Mouse (Mus musculus) CD4-positive, CD25-positive, alpha-beta regulatory T cell, adult 4 months (primary cell): Measurements from ENCODE around the gene Tedc1. TPM values are rescaled to one million over a fixed set of nuclear protein-coding genes. Genes with fewer than 3 reads are reported as not detected.
A peak's percentile ranks its signal among the peaks of the same experiment; 100 is the strongest.

Source experiments
- ATAC-seq: one replicate; pipeline ENCODE4 v1.8.0; 2017
- polyA plus RNA-seq, 2 experiments: library from polyadenylated mRNA; unstranded; fragments of 100-300 nt; shearing (Covaris generic); gene quantifications; one replicate each; pipeline ENCODE4 v1.2.1; 2017

Gene Tedc1
- polyA plus RNA-seq: 1 to 10 TPM; 1.5 to 3.3 TPM

DNA sequence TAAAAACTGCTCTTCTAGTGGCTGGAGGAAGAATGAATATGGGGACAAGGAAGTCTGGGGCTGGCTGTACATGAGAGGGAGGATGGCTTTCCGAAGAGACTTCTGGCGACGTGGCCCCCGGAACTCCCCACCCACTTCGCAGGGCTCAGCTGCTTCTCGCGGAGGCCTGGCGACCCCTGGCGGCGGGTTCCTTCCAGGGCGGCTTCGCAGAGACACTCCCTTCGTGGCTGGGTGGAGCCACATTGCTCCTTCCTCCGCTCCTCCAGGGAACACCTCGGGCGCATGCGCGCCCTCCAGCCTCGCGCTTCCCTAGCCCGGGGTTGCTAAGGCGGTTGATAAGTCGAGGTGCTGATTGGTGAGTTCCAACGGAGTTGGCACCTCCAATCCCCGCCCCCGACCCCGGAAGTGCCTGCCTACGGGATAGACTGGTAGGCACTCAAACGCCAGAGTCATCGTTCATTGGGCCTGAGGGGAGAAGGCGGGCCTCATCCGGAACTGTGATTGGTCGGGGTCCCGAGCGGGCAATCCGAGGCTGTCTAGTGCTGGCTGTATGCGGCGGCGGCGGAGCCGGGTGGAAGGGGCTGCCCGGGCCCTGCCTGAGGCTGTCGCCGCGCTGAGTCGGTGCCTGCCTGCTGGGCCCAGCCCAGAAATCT lies at the start of gene Tedc1:
Gene Tedc1 (plus strand): TSS at position 535 of the 653 bp plus-strand sequence.
- peak; percentile 83 for ATAC-seq

DNA sequence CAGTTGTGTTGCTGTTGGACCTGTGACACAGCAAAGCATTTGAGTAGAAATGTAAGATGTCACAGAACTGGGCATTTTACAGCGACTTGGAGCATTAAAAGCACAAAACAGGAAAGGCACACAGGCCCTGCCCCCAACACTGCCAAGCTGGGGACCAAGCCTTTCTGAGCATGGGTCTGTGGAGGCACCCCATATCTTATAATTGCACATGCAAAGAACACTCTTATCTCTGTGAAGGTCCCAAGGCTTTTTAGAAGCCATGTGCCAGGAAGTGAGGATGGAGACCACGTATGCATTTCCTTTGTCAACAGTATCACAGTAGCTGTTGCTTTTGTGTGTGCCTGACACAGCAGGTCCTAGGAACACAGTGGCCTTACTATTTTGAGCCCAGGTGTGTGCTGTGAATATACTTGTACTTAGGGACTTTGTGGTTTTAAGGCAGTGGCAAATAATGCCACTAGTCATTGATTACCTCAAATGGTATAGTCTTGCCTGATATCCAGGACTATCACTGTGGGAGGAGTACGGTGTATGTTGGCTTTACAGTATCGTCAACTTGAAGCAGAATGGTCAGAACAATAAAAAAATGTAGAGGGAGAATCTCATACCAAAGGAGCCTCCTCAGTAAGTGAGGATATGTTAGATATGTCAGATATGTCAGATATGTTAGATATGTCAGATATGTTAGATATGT lies 48.6 kb upstream of the Tedc1 start:
- ATAC-seq: peak; percentile 32

DNA sequence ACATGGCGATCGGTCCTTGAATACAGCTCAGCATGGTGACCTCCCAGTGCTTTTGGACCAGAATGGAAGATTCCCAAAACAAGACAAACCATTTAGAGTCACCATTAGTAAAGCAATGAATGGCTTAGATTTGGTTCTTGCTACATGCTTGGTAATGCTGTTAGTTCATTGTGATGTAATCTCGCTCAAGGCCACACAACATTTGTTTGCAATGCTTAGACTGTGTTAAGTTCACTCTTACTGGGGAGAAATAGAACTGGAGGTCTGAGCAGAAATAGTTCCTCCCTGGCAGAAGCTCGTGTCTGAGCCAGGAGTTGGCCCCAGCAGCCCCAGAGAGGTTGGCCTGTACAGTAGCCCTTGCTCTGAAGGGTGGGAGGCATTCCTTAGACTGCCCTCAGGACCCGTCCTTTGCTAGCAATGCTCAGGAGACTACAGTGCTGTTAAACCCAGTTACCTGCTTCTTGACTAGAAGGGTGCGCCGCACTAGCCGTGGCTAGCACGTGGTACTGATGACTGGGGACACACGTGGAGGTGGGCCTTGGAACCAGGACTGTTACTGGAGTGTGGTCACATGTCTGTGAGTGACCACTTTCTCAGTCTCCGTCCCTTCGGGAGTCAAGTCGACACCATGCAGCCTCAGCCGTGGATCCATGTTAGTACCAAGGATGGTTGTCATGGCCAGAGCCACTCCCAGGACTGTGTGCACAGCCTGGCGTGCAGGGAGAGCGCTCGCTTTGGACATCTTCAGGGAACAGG lies 47.5 kb upstream of the Tedc1 start:
- no peak for ATAC-seq

DNA sequence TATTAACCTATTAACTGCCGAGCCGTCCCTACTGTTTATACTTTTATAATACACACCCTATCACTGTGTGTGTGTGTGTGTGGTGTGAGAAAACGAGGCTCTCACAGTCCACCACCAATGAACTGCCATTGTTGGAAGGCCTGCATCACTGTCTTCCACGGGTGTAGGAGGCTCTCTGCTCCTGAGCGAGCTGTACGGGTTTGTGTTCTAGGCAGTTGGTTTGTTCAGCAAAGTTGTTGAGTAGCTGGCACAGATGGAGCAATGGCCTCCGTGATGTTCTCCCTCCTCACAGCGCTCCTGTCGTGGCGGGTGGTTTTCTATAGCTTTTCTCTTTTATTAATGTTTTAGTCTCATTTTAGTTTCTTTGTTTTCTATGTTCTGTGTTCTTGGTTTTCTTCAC lies 46.4 kb upstream of the Tedc1 start:
- no peak for ATAC-seq

DNA sequence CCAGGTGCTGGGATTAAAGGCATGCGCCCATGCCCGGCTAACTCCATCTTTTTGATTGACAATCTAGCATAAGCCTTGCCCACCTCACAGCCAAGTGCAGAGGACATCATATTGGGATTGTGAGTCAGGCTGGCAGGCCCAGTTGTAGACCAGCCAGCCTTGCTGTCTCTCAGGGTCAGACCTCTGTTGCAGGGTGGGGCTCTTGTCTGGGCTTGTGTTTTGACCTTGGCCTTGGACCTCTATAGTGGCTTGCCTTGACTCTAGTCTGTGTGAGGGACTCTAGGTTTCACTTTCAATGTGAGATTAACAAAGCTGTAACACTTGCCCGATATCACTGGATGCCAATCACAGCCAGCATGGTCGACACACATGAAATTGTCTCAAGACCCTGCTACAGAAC lies 42.1 kb upstream of the Tedc1 start:
- ATAC-seq: no peak

DNA sequence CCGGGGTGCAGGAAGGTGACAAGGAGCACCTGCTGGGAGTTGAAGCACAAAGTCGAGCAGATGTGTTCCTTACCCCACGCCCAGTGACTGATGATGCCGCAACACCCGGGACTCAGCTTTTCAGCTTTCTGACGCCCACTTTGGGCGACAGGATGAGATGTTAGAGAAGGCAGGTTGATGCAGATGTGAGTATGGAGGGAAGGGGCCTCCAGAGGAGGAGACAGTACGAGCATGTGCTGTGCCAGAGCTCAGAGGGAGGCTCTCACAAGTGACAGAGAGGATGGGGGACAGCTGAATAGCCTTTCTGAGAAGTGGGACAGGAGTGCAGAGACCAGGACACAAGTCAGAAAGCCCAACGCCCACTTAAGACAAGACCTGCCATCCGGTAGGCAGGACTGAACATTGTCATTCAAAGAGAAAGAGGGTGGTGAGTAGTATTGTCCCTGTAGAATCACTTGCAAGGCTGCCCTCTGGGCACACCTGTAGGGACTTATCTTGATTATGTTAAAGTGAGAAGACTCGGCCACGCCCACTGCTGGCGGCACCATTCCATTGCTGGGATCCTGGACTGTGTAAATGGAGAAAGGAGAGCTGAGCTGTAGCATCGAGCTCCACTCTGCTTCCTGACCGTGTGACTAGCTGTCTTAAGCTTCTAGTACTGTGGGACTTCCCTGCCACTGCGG lies 41.2 kb upstream of the Tedc1 start:
- ATAC-seq: no peak

DNA sequence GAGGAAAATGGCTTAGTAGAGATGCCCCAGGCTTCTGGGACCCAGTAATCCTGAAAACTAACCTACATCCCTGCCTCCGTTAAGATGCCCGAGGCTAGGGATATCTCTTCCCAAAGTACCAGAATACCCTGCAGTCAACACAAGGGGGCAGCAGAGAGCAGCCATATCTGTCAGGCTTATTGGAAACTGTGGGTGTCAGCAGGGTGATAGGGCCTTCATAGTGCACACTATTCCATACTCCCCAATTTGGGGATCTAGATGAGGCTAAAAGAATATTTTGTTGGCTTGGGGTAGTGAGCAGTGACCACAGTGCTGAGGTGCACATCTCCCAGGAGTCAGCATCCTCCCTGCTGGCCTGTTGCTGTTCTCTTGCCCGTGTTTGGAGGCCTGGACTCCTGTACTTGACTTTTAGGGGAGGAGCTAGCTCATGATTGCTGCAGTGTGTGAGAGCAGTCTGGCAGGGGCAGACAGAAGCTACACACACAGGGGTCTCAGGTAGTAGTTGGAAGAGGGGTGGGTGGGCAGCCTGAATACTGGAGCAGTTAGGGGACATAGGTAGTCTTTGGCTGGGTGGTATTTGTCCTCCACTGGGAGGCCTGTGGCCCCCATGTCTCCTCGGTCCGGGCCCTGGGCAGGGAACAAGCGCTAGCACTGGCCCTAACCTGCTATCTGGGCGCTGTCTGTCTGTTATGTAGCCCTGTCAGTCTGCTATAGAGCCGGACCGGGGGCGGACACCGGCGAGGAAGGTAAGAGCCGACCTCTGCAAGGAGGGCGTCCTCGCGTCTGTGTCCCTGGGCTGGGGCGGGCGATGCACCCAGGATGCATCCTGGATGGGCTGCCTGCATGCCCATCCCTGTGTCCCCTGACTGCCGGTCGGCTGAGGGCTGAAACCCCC lies 36.5 kb upstream of the Tedc1 start:
- ATAC-seq: peak; percentile 83

DNA sequence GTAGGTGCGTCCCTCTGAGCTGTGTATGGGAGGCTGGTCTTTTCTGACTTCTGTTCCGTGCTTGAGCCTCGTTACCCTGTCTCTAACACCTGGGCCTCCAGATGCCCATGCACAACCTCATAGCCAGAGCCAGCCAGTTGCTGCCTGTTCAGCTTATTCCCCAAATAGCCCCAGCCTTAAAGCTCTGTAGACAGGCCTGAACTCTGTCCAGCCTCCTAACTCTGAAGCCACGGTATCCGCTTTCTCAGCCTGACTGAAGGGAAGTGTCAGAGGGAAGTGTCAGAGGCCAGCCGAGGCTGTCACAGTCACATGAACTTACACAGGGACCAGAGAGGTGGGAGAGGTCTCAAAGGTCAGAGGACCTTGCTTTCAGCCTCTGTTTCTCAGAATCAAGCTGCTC lies 31.5 kb upstream of the Tedc1 start:
- no peak for ATAC-seq

DNA sequence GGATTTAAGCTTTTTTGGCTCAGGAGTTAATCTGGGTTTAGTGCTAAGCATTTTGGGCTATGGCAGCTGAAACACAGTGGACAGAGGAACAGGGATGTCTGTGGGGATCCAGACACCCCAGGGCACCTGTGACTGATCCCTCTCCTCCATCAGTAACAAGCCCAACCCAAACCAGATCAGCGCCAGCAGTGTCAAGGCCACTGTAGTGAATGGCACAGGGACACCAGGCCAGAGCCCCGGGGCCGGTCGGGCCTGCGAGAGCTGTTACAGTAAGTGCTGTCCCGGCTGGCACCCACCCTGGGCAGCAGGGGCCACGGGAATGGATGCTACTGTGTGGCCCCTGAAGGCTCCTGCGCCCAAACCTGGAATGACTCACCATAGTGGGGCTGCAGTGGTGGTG lies 25.5 kb upstream of the Tedc1 start:
- ATAC-seq: no peak

DNA sequence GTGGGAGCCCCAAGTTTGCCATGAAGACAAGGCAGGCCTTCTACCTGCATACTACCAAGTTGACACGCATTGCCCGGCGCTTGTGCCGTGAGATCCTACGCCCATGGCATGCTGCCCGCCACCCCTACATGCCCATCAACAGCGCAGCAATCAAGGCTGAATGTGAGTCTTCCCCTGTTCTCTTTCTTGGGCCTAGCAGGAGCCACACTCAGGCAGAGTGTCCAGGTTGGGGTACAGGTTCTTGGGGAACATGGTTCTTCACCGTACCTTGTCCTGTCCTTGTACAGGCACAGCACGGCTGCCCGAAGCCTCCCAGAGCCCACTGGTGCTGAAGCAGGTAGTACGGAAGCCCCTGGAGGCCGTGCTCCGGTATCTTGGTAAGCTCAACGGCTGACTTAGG lies 24.6 kb upstream of the Tedc1 start:
- no peak for ATAC-seq

DNA sequence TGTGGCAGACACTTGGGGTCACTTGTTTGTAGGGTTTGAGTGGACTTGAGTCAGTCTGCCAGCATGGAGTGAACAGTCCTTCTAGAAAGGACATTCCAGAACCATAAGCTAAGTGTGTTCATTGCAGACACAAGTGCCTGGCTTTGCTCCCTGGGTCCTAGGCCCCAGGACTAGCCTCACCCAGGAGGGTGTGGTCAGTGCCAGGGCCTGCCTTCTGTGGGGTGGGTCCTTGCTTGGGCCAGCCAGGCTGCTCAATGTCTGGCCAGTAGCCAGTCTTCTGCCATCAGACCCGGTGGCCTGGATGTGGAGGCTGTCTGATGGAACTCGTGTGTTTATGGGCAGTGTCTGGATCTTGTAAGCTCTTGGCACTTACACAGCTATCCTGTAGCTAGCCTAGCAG lies 23.7 kb upstream of the Tedc1 start:
- ATAC-seq: no peak

DNA sequence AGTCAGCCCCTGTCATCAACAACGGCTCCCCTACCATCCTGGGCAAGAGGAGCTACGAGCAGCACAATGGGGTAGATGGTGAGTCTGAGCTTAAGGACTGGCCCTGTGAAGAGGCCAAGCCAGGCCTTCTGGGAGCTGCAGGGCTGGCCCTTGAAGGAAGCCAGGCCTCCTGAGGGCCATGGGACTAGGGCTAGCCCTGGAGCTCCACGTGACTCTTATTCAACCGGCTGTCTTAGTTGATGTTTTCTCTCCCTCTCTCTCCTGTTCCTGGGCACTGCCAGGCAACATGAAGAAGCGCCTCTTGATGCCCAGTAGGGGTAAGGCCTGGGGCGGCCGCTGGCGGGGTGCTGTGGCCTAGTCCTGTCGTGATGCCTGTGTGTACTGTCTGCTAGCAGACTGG lies 23.0 kb upstream of the Tedc1 start:
- ATAC-seq: no peak

DNA sequence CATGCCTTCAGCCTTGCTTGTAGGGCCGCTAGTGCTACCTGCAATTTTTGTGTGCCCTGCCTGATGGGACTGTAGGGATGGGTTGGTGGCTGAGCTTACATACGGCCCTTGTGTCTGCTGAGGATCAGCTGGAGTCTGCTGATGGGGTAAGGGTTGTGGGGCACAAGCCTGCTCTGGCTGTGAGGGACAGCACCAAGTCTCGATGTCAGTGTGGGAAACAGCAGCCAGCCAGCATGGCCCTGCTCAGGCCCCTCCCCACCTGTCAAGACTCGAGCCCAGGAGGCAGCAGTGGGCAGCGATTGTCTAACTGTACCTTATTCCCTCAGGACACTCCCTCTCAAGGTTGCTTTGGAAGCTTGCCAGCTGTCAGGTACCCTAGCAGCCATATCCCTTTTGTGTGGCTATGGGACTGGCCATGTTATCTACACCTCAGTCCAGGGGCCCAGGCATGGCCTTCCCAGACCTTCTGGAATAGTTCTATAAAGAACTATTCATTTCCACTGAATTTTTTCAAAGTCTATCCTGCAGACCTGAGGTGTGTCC lies 22.3 kb upstream of the Tedc1 start:
- ATAC-seq: no peak

DNA sequence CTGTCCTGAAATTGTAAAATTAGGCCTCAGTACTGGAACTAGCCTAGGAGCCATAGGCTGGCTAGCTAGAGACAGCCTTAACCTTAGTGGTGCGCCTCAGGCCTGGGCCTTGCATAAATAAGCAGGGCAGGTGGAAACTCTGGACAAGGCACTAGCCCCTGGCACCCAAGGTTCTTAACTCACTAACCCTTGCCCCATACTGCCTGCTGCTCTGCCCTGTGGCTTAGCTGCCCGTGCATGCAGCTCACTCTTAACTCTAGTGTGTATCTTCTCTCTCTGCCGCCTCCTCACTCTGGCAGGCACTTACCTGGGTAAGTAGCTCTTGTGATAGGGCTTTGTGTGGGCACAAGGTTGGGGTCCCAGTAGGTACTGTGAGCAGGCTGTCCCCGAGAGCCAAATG lies 21.7 kb upstream of the Tedc1 start:
- ATAC-seq: no peak

DNA sequence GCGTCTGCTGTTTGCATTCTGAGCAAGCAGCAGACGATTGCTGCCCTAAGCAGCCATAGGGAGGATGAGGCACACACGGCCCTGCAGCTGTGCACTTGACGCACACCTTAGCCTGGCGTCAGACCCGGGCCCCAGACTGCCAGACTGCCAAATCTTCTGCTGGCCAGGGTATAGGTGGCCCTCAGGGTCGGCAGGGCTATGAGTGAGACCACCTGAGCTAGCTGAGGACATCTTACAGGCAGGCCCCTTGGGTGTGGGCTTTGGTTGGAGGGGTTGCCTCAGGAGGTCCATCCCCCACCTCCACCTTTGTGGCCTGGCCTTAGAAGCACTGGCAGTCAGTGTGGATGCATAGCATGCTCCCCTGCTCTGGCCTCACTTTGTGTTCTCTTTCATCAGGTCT lies 20.8 kb upstream of the Tedc1 start:
- ATAC-seq: no peak

DNA sequence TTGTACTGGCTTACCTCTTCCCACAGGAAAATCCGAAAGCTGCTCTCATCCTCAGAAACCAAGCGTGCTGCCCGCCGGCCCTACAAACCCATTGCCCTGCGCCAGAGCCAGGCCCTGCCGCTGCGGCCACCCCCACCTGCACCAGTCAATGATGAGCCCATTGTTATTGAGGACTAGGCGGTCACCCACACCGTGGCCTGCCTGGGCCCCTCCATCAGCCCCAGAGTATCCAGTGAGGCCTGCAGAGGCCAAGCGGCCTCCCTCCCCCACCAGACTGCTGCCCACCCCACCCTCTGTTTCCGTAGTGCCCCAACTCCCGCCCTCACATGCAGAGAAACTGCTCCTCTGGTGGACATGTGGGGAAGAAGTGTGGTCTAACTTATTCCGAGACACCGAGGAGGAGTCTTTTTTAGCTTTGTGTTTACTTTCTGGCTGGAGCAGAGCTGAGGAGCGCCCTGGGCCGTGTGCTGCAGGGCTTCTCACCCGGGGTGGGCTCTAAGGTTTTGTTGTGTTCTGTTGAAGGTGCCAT lies 19.7 kb upstream of the Tedc1 start:
- ATAC-seq: no peak

DNA sequence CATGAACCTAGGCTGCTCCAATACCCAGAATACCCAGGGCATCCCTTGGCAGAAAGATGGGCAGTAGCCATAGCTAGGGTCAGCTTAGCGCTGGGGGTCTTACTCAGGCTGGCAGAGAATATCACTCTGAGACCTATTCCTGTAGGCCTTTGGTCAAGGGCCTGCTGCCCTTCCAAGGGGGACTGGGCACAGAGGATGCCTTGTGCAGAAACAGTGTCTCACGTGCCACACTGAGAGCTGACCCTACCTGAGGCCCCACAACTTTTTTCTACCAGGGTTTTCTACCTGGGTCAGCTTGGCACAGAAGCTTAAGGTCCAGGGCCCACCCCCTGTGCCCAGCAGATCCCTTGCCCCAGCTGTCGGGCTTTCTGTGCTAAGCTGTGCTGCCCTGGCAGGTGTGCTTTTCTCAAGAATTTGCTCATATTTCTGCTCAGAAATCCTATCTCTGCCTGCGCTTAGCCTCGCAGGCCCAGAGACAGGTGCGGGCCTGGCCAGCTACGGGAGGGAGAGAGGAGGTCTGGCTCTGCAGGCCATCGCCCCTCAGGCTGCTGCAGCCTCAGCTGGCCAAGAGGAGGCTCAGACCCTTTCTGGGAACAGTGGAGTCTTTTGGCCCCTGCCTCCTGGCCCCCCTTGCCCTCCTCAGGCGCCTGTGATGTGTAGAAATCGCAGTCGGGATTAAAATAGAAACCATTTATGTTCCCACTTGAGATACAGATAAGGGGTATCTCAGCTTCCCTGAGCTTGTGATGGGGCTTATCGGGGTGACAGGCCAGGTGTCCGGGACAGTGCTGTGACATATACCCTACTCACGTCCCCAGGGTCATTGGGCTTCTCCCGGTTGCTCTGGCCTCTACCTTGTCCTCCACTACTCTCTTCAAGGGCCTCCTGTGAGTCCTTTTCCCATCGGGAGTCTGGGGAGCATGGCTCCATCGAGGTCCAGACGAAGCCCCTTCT lies 18.7 kb upstream of the Tedc1 start:
- ATAC-seq: no peak

DNA sequence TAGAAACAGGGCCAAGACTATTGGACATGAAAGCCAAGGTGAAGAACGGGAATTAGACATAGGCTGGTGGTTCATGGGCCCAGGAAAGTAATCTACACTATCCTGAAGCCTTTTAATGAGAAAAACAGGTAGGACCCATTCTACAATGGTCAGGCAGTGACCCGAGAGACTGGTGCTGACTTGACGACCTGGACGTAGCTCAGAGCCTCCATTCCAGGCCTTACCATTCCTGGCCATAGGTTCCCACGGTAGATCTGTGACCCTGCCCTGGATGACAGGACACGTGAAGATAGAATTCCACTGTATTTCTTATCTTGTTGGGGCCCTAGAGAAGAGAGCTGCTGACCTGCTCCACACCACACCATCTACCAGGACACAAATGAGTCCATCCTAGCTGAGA lies 17.9 kb upstream of the Tedc1 start:
- no peak for ATAC-seq

DNA sequence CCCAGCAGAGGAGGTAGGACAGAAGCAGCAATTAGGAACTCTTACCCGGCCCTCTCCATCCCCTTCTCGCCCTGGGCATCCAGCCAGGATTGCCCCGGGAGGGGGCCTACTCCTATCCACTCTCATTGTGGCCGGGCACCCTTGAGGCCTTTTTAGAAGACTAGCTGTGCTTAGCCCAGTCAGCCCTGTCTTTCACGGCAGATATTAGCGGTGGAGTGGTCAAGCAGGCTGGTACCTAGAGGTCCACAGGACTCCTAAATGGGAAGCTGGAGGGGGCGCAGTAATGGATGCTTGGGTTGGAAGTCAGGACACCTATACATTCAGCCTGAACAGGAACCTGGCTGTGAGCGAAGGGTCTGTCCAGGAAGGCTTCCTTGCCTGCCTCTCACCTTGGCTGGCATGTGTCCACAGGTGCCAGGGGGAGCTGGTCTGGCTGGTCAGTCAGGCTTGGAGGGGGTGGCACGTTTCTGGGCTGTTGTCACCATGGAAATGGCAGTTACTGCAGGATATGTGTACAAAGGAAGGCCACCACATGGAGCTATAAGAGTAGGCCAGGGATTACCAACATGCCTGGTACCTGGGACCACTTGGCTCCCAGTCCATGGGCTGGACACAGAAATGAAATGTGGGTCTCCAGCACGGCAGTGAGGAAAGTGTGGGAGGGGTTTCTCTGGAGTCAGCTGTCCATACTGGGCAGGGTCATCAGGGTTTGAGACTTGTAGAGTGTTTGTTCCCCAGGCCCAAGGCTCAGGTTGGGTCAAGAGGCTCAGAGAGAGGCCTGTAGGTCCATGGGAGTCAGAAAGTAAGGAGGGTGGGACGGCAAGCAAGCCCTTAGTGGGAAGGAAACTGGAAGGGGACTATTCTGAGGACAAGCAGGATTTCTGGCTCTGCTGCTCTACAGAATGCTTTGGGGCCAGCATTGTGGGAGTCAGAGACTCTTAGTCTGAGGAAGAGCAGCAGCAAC lies 17.0 kb upstream of the Tedc1 start:
- no peak for ATAC-seq
